Mouse (Mus musculus) right cerebral cortex, postnatal 25 days (tissue): ENCODE measurements around the gene Ccdc122.
"Not testable (repeated sequence)": the region's sequence is repeated elsewhere in the genome, so short reads cannot be mapped to it uniquely, and the experiment has no call there.

Source experiments
- DNase-seq: peaks from one replicate; pipeline ENCODE4 v3.0.0; 2022

The Ccdc122 gene

DNA sequence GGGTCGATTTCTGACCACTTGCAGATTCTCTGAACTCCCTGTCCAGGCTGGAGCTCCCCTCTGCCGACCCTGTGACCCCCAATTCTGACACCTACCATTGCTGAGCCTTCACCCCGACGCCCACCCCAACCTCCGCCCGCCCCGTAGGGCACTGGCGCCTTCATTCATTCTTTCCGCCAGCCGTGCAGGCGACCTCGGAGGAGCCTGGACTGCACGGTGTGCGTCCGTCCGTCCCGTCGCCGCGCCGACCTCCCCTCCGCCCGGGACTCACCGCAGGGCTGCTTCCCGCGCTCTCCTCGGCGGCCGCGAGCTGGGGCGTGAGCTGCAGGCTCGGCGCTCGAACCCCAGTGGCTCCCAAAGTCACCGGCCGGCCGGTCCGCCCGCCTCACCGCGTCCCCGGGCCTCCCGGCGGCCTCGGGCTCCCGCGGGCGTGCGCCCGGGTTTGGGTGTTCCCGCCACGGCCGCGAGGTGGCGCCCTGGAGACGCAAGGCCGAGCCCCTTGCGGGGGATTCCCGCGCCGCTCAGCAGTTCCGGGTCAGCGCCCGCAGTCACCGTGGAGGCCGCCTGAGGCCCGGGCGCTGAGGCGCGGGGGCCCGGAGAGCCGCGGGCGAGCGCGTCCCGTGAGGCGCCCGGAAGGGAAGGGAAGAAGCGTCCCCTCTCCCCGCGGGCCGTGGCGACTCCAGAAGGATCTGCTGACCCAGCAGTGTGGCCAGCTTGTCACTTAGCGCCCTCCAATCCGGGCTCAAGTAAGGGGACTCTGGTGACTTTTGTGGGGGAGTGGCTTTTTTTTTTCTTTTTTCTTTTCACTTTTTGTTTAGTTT lies at the start of gene Ccdc122, which contains the start of gene Lacc1:
Gene Ccdc122 (plus strand): TSS at position 547 of the 821 bp plus-strand sequence.
Gene Lacc1 (minus strand): TSS at position 679 of the 821 bp plus-strand sequence.
- peak; percentile 75 for DNase-seq

DNA sequence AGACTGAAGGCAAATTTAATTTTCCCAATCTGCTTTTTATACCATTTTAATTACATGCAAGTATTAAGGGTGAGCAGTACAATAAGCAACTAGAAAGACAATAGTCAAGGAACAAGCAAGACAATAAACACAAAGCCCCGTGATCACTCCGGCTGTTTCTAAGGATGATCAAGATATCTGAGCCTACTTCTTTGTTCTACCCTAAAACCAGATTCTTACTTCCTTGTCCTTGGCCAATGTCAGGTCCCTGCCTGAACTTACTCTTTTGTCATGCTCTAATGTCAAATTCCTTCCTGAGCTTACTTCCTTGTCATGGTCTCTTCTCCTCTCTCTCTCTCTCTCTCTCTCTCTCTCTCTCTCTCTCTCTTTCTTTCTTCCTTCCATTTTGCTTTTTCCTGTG lies 46.2 kb upstream of the Ccdc122 start:
- DNase-seq, result not testable (repeated sequence)

DNA sequence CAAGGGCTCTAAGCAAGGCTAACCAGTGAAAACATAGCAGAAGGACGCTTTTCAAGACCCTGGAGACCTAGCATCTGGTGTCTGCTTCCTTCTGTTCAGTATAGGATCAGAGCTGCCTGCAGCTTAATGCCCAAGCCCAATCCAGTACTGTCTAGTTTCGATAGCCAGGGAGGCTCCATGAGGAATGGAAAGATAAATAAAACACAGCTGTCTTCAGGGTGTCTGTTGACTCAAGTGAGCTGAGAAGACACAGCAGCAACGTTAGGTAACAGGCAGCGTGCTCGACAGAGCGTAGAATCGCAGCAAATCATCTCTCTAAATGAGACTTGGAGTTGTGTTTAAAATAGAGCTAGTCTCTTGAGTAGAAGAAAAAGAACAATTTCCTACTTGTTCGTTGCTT lies 31.8 kb upstream of the Ccdc122 start:
- DNase-seq, result no peak

DNA sequence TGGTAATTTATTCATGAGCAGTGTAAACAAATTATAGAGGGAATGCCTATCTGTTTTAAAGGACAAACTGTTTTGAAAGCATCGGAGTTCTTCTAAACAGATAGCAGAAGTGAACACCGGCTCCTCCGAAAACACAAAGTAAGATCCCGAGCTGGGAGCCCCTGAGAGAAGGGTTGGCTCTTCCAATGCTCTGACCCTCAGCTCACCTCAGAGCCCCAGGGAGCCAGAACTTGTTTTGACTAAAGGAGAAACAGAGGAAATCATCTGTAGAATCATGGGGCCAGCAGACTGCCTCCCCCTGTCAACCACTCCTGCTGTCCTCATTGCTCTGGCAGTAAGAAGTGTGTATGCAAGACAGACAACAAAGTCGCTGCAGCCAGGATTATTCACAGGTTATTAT lies 31.0 kb upstream of the Ccdc122 start:
- no peak for DNase-seq

DNA sequence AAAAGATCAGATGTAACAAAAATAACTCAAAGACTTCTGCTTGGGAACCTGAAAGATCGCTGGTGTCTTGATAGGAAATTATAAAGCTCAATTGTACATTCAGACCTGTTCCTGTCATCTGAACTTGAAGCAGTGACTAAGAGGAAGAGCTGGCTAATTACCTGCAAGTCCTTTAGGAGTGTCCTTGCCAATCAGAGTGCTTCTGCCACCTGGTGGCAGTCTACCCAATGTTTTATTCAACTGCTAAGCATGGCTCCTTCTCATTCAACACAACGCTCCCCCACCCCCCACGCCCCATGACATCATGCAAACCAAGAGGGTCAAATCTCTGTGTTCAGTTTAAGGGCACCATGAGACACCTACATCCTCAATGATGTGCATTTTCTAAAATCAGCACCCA lies 28.3 kb upstream of the Ccdc122 start:
- peak; percentile 61 for DNase-seq

DNA sequence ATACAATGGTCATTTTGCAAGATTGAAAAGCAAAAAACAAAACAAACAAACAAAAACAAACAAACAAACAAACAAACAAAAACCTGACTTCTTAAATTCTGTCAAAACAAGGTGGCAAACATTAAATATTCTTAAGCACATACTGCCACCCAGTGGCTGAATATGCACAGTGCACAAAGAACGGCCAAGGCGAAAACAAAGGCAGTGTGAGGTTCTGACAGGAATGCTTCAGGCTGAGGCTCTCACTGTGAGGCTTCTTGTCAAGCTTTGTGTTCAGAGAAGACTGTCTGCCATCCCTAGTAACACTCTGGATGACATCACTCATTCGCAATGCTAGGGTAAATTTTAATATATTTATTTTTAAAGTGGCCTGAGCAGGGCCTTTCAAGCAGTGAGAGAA lies 24.8 kb upstream of the Ccdc122 start:
- peak; percentile 49 for DNase-seq

DNA sequence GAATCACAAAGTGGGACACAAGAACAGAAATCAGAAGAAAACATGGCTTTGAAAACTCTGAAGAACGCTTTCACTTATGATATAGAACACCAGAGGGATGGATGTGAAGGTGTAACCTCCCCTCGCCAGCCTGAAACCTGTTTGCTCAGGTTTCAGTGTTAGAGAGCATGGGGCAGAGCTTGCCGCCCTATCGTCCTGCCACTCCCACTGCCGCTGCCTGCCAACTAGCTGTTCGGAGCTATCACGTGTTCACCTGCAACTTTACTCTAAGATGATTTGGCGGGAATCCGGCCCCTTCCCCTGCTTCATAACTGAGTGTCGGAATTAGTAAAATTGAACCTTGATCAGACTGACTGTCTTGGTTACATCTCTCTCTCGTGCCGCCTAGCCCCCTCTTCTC lies 19.8 kb upstream of the Ccdc122 start:
- not testable (repeated sequence) for DNase-seq

DNA sequence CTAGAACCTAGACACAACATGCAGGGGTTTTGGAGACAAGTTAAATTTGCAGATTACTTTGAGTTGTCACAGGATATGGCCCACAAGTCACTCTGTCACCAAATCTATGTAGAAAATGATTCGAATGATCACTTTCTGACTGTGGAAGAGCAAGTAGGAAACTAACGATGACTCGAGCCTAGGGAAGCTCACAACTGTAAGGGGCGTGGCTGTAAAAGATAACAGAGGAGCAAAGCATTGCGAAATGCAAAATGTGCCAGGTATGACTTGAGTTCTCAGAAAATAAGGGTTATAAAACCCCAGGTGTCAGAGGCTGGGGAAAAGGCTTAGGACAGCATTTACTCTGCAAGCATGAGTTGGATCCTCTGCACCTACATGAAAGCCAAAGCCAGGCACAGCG lies 19.4 kb upstream of the Ccdc122 start:
- no peak for DNase-seq

DNA sequence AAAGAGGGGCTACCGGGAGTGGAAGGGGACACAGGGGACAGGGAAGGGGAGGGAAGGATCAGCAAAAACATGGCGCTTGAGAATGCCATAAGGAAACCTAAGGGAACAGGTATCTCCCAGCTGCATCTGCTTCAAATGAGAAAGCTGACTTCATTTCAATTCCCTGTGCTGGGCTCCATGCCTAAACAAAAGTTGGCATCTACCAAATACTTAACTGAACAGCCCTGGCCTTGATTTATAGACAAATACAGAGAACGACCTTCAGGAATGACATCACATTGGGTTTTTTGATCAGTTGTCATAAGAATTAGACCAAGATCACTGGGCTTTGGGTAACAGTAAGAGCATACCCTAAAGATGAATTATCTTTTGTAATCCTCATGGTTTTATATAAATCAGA lies 12.1 kb upstream of the Ccdc122 start:
- no peak for DNase-seq

DNA sequence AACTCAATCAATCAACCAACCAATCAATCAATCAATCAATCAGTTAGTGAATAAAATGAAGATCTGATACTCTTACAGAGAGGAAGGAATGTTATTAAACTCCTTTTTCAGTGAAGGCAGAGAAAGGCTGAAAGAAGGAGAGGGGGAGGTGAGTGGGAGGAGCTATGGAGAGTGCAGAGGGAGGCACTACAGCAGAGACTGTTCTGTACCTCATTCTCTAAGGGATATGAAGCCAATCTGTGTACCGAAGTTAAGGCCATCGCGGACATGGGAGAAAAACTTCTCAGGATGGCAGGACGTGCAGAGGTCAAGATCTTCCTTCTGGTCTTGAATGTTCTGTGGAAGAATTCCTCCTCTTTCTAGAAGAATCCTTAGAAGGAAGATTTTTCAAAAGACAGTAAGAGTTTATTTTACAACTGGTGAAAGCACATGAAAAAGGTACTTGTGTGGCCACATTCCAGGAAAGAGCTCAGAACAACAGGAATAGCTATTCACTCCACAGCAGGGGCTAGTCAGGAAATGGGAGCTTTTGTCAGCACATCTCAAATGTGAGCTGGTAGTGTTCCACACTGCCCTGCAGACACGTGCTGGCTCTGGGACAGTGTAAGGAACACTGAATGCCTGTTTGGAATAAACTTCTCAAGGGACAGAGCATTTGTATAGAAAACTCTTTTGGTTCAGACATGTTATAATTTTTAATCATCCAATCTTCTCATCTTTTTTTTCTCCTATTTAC lies 7.1 kb upstream of the Ccdc122 start:
- DNase-seq, result no peak

DNA sequence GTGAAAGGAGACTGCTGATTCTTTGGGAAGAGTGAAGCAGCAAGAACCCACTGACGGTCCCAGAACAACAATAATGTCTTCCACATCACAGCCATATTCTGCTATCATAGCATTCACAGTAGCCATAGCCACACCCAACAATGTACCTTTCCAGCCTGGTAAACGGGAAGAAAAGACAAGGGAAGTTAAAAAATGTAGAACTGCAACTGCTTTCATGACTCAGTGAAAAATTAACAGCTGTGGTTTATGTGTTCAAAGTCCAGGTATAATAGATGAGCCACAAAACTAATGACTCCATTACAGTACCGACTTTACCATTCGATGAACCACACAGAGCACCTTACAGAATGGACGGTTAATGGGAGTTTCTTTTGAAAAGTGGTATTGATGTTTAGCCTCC lies 5.8 kb upstream of the Ccdc122 start:
- no peak for DNase-seq

DNA sequence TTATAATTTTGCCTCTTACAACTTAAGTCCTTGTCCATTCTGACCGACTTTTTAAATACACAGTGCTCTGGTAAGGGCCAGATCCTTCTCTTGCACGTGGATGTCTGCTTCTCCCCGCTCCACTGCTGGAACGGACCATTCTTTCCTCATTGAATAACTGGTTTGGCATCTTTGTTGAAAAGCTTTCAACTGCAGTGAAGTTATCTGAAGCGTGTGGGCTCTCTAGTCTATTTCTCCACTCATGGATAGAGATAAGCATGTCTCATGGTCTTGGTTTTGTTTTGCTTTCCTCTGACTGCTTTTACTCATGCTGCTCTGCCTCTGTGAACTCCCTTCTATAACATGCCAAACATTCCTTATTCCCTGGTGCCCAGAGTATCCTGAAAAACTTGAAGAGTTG lies 4.1 kb upstream of the Ccdc122 start:
- no peak for DNase-seq

DNA sequence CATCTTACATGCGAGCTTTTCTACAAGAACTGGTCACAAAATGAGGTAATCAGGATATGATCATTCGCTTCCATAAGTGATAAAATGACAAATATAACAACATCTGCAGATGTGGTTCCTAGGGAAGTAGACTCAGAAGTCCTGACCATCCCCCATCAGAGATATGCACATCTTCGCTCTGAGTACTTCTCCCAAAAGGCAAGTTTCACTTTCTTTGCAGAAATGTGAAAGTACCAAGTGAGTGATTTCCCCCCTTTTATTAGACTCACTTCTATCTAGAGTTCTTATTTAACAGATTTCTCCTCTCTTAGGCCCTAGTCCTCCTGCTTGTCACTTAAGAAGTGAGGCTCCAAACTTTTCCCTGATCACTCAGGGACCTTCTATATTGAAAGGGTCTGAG lies 3.2 kb upstream of the Ccdc122 start:
- DNase-seq, result no peak

DNA sequence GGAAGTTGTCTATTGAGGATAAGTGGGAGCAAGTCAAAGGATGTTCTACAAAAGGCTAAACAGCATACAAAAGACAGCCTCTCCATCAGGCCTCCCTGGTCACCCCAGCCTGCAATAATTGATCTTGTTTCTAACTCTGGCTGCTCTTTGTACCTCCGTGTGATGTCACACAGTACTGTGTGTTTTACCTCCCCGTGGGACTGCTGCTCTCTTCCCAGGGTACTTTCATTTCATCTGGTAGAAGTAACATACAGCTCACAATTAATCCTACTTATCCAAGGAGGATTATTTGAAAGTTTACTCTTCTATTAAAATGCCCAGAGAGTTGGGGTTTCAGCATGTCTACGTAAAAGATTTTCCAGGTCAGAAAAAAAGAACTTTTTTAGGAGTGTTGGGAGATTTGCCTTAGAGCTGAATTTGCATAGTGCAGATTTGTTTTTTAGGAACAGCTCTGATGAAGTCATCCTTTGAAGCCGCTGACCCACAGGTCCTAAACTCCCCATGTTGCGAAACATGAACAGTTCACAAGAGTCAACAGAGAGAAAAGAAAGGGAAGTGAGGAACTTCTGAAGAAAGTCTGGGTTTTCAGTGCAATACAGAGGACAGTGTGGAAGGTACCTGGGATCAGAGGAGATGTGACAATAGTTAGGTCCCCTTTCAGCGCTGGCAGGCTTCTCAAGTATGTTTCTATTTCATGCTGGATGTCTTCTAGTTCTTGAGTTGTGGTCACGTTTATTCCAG lies 2.2 kb upstream of the Ccdc122 start:
- no peak for DNase-seq

DNA sequence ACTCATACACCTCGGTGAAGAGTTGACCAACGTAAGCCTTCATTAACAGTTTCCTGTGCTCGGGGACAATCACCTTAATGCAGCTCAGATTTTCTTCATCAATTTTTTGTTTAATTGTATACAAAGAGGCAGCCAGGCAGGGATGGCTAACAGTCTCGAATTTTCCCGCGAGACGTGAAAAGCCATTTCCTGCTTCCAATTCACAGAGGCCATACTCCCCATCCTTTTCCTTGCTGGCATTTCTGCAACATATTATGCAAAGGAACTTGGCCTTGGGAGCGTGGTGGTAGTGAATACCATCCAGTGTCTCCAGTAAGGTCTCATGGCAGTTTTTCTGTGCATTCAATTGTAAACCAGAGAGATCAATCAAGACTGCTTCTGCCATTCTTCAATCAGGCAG lies 1.6 kb upstream of the Ccdc122 start:
- no peak for DNase-seq

DNA sequence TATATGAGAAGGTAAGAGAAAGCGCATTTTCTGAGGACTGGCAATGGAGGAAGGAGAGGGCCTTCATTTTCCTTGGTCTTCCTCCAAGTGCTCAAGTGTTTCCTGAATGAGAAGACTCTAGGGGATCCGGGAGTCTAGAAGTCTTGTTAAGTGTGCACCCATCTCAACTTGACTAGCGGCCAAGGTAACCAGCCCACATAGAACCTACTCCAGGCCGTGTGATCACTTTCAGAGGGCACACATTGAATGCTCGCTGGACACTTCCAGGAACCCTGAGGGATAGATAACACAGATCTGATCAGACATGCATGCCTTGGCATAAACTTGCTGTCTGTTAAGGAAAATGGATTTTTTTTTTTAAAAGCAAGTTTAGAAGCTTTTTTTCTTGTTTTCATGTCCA lies 758 bp downstream of the Ccdc122 start:
- no peak for DNase-seq

DNA sequence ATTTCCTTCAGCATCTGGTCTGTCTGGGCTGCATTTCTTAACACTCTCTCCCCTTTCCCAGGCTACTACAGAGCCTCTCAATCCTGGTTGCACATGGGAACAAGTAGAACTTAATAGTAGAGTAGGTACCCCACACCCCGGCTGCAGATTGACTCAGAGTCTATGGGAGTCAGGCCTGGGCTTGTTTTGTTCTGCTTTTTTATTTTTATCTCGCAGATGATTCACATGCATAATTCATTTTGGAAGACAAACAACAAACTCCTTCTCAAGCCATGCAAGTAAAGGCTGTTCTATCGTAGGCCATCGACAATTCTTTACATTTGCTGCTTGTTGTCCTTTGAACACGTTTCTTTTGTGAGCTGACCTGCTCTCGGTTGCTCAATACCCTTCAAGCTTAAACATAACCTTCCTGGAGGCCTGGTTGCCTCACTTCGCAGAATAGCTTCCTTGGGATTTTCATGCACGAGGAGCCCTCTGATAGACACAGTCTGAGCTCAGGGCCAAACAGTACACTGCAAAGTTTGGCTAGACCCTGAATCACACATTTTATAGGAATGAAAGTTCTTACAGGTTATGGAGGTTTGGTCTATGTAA lies 1.4 kb downstream of the Ccdc122 start:
- DNase-seq, result no peak

DNA sequence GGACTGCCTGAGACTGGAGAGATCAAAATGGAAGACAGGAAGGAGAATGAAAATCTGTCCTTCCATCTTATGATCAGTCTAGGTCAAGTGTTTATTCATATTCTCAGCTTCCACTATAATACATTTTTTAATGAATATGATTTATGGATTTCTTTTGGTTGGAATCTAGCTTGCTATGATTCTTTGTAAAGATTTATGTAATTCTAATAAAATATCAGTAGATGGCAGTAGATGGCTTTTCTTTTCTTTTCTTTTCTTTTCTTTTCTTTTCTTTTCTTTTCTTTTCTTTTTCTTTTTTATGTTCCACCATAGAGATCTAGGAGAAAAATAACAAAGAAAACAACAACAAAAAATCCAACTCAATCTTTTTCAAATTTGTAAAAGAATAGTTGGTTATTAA lies 16.7 kb downstream of the Ccdc122 start:
- no peak for DNase-seq

DNA sequence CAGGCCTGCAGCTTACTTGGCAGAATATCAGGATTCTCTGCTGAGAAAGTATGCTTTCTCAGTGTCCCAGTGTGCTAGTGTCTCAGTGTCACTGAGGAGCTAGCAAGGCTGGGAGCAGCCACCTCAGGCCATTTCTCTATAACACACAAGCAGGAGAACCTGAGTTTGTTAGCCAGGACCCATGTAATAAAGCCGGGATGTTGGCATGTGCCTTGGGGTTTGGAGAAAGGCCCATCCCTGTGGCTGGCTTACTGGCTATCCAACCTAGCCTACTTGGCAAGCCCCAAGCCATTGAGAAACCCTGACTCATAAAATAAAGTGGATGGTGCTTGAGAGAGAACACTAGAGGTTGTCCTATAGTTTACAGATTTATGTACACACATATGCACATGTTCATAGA lies 32.8 kb downstream of the Ccdc122 start:
- no peak for DNase-seq

DNA sequence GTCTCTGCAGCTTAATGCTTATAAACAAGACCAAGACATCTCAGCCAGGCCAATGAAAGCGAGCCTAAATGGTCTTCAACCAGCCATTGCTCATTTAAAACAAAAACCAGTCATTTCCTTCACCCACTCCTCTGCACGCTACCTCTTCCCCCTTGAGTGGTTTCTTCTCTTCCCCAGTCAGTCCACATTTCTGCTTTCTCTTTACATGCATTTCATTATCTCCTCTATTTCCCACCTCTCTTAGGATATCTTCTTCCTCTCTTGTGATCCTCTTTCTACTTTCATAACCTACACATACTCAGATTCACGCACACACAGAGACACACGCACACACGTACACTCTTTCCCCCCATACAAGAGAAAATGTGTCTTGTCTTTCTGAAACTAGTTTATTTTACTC lies 44.7 kb downstream of the Ccdc122 start:
- no peak for DNase-seq

DNA sequence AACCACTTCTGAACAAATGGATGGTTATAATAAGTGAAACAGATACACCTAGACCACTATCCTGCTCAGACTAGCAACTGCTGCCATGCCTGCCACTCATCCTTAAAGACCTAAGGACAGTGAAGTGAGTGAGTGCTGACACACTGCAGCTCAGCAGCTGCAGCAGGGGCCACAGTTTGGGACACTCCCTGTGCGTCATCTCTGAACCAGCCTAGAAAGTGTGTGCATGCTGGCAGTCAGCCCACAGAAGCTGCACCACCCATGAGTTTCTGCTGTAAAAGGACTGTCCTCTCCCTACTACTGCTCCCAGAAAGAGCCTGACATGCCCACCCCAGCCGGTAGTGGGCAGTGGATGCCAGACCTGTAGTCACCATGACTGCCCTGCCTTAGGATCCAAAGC lies 63.7 kb downstream of the Ccdc122 start:
- no peak for DNase-seq

DNA sequence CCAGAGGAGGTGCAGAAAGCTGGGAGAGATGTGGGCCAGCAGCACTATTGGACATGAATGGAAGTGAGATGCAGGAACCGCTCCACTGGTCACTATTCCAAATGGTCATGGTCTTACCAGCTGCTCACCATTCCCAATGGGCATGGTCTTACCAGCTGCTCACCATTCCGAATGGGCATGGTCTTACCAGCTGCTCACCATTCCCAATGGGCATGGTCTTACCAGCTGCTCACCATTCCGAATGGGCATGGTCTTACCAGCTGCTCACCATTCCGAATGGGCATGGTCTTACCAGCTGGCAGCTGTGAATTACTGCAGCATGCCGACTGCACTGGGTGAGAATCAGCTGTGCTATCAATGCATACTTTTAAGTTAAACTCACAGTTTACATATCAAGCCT lies 74.0 kb downstream of the Ccdc122 start:
- DNase-seq, result not testable (repeated sequence)

DNA sequence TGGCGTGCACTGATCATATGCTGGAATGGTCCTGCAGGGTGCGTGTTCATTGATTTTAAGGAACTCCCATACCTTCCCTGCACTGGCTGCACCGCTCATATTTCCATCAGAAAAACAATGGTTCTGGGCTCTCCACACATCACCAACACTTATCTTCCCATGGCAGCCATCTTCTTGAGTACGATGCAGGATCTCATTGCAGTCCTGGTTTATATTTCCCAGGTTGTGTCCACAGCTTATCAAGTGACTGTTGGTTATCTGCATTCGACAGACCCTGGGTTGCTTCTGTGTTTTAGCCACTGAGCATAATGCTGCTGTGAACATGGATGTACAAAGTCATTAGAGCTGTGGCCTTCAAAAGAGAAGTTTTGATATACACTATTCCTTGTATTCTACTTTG lies 94.0 kb downstream of the Ccdc122 start:
- DNase-seq, result no peak
